Mouse (Mus musculus): ENCODE measurements around the gene Cyp2d22. TPM values are rescaled to one million over a fixed set of nuclear protein-coding genes. Genes with fewer than 3 reads are reported as not detected.
A peak's percentile ranks its signal among the peaks of the same experiment; 100 is the strongest.
"Not testable (repeated sequence)": the region's sequence is repeated elsewhere in the genome, so short reads cannot be mapped to it uniquely, and the experiment has no call there.

The Cyp2d22 gene
- polyA plus RNA-seq, 1 experiment from 2014 or later, result 10.5 TPM

DNA sequence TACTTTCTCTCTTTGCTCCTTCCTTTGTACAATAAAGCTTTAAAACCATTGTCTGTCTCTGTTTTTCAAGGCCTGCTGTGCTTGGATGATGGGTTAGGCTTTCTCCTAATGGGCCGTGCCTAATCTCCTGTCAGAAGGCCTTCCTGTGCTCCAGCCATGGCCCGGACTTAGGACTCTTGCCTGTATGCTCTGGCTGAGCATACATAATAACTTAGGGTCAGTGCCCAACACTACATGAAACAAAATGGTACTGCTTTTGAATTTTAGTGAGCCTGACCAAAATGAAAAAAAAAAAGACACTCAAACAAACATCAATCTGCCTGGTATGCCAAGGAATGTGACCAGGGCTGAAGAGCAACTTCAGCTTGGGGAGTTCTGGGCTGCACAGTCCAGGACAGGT, 21.5 kb upstream of the Cyp2d22 start:
- H3K27me3 ChIP-seq, result no peaks in the 10 kb centered on the region
- no peak overlapping the region for H3K4me2 ChIP-seq
- ATAC-seq (ENCODE audit: insufficient number of reproducible peaks, insufficient read depth, low FRiP score, low TSS enrichment, low read depth), result no peak
- 40% methylated on average over 2 of the region's 2 CpGs for WGBS
- no peak overlapping the region for H3K4me3 ChIP-seq
- no peak overlapping the region for H3K9ac ChIP-seq
- H3K36me3 ChIP-seq, result no peaks in the 10 kb centered on the region
- H3K4me1 ChIP-seq, result no peaks in the 10 kb centered on the region
- H3K9me3 ChIP-seq, result no peaks in the 10 kb centered on the region
- no peak overlapping the region for H3K27ac ChIP-seq

DNA sequence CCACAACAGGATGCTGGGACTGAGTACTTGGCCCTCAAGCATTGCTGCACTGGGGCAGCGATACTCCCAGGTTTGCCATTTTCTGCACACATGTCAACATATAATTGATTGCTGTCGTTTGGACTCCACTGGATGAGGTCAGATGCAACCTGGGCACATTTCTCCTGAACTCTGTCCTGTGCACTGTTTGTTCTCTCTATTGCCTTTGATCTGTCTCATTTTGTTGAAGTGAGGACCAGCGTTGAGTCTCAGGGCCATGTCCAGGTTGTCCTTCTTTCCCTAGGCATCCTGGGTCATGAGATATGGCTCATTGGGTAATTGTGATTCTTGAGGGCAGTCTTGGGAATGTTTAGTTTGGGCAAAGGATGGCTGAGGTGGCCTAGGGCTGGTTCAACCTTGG, 15.9 kb upstream of the Cyp2d22 start:
- WGBS, result 87% methylated on average over 3 of the region's 3 CpGs
- ATAC-seq (ENCODE audit: insufficient number of reproducible peaks, insufficient read depth, low FRiP score, low TSS enrichment, low read depth); H3K4me3 ChIP-seq: not testable (repeated sequence)

DNA sequence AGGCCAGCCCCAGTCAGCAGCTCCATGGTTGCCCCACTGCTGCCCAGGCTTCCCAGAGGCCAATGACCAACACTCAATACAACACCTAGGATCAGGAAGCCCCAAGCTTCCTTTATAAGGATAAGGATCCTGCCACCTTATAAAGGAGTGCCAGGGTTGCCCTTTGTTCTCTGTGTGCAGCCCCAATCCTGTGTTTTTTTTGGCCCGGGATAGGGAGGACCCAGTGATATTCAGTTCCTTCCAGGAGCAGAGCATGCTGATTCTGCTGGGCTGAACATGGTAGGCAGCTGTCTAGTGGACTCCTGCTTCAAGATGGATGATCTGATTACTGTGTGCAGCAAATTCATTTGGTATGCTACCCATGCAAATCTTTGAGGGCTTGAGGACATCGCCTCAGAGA, 13.9 kb upstream of the Cyp2d22 start, which contains the start of gene Cyp2d11:
Cyp2d11 (minus strand) TSS at position 101 of the 400 bp plus-strand sequence.
- not testable (repeated sequence) for H3K36me3 ChIP-seq; H3K4me1 ChIP-seq; H3K27ac ChIP-seq; H3K4me3 ChIP-seq; H3K27me3 ChIP-seq; H3K9me3 ChIP-seq; H3K4me2 ChIP-seq; H3K9ac ChIP-seq; ATAC-seq (ENCODE audit: insufficient number of reproducible peaks, insufficient read depth, low FRiP score, low TSS enrichment, low read depth)
- WGBS, result 90% methylated on average over 2 of the region's 2 CpGs

More for the DNA sequence above, 15.9 kb upstream of the Cyp2d22 start:
- H3K9me3 ChIP-seq, H3K9ac ChIP-seq, H3K4me2 ChIP-seq, H3K36me3 ChIP-seq, H3K4me1 ChIP-seq, H3K27me3 ChIP-seq, H3K27ac ChIP-seq: not testable (repeated sequence)

DNA sequence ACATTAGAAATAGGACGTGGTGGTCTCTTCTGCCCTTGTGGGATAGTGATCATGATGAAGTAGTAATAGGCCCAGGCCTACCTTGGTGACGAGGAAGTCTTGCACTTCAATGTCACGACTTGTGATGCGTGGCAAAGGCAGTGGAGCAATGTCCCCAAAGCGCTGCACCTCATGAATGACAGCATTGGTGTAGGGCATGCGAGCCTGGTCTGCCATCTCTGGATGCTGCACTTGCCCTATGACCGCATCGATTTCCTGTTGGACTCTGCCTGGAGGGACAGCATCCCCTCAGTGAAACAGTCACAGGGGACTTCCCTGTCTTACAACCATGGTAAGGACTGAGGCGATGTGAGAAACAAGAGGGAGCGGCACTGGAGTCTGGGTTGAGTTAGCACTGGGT, 9.9 kb upstream of the Cyp2d22 start:
- not testable (repeated sequence) for H3K9me3 ChIP-seq; H3K36me3 ChIP-seq; H3K27me3 ChIP-seq; H3K4me2 ChIP-seq; H3K9ac ChIP-seq; ATAC-seq (ENCODE audit: insufficient number of reproducible peaks, insufficient read depth, low FRiP score, low TSS enrichment, low read depth); H3K4me1 ChIP-seq; H3K27ac ChIP-seq; H3K4me3 ChIP-seq
- 84% methylated on average over 10 of the region's 10 CpGs for WGBS

DNA sequence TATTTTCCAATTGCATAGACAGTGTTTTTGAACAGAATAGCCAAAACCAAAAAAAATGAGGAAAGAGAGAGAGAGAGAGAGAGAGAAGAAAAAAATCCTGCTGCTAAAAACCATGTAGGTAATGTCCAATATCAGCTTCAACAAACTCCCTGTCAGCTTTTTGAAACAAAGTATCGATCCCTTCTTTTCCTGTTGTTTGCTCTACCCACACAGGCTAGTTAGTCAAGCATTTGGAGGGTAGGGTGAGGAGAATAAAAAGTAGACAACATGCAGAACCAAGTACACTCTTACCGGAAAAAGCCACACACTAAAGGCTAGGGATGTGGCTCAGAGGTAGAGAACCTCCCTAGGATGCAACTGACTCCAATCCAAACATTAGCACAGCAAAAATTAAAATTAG, 5.7 kb upstream of the Cyp2d22 start:
- no peaks in the 10 kb centered on the region for H3K36me3 ChIP-seq
- H3K4me2 ChIP-seq, result no peak overlapping the region
- no peaks in the 10 kb centered on the region for H3K9me3 ChIP-seq
- WGBS, result 89% methylated on average over 2 of the region's 2 CpGs
- H3K27me3 ChIP-seq, result no peaks in the 10 kb centered on the region
- H3K9ac ChIP-seq, result no peak overlapping the region
- no peak overlapping the region for H3K27ac ChIP-seq
- ATAC-seq (ENCODE audit: insufficient number of reproducible peaks, insufficient read depth, low FRiP score, low TSS enrichment, low read depth), result no peak
- no peak overlapping the region for H3K4me3 ChIP-seq
- peaks cover 4% of the 10 kb centered on the region for H3K4me1 ChIP-seq

DNA sequence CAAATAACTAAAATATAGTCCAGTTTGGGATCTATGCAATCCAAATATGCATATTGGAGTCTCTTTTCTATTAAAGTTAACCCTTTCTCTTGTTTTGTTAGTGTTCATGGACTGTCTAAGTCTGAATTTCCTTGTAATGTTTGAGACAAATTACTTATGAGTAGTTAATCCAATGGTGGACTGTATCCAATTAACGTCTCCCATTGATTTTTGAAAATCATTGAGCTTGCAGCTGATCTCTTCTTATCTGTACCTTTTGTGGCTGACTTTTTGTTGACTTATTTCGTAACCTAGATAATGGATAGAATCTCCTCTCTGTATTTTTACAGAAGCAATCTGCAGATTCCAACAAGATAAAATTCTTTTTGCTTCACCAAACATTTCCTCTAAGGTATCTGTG, 2.4 kb upstream of the Cyp2d22 start:
- H3K27me3 ChIP-seq, result no peaks in the 10 kb centered on the region
- WGBS, result 82% methylated on average over 2 of the region's 2 CpGs
- no peaks in the 10 kb centered on the region for H3K9me3 ChIP-seq
- ATAC-seq (ENCODE audit: insufficient number of reproducible peaks, insufficient read depth, low FRiP score, low TSS enrichment, low read depth), result no peak
- no peak overlapping the region for H3K4me3 ChIP-seq
- H3K9ac ChIP-seq, result no peak overlapping the region
- H3K4me2 ChIP-seq, result no peak overlapping the region
- no peaks in the 10 kb centered on the region for H3K36me3 ChIP-seq
- peaks cover 27% of the 10 kb centered on the region for H3K4me1 ChIP-seq
- no peak overlapping the region for H3K27ac ChIP-seq

DNA sequence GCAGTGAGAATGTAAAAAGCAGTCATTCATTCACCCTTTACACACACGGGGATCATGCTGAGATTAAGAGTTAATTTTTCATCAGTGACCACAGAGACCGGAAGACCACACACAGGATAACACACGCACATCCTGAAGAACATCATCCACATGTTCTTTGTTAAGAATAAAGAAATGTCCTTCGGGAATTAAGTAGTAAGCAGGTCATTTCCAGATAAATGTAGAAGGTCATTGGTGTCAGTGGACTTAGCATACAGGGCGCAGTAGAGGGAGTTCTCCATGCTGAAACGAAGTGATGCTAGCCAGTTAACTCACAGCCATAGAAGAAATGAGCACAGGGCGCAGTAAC, 628 bp upstream of the Cyp2d22 start:
- Histone ChIP-seq H3K4me2 (peak overlapping the region; percentile 69), H3K9me3 (no peaks in the 10 kb centered on the region), H3K27ac (peak overlapping the region; percentile 19; the same call in 1 of the 2 replicates), H3K27me3 (no peaks in the 10 kb centered on the region), H3K36me3 (no peaks in the 10 kb centered on the region), H3K9ac (peak overlapping the region; percentile 61; the same call in 1 of the 2 replicates), H3K4me3 (peak overlapping the region; percentile 56), H3K4me1 (peaks cover 34% of the 10 kb centered on the region)
- 33% methylated on average over 7 of the region's 7 CpGs for WGBS
- ATAC-seq (ENCODE audit: insufficient number of reproducible peaks, insufficient read depth, low FRiP score, low TSS enrichment, low read depth), result no peak

DNA sequence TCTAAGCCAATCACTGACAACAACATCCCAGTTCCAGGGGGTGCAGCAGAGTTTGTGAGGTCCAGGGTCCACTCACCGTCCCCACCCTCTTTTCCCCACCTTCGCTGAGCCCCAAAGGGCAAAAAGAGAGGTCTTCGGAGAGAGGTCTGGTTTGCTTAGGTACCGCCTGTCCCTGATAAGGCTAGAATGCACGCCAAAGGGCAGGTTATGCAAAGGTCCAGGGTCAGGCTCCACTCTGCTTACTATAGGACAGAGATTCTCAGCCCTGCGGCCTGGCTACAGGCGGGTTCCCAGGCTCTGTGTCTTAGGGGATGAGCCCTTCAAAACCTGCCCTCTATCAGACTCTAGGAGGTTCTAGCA, 569 bp downstream of the Cyp2d22 start:
- WGBS, result 14% methylated on average over 7 of the region's 7 CpGs
- H3K9ac ChIP-seq, result peak overlapping the region; percentile 70
- H3K4me3 ChIP-seq, result peak overlapping the region; percentile 56
- peak overlapping the region; percentile 86 for H3K27ac ChIP-seq
- ATAC-seq (ENCODE audit: insufficient number of reproducible peaks, insufficient read depth, low FRiP score, low TSS enrichment, low read depth), result no peak
- H3K36me3 ChIP-seq, result peaks cover 5% of the 10 kb centered on the region; the same call in 1 of the 2 replicates
- H3K9me3 ChIP-seq, result no peaks in the 10 kb centered on the region
- H3K4me2 ChIP-seq, result peak overlapping the region; percentile 69
- no peaks in the 10 kb centered on the region for H3K27me3 ChIP-seq
- peaks cover 34% of the 10 kb centered on the region for H3K4me1 ChIP-seq

DNA sequence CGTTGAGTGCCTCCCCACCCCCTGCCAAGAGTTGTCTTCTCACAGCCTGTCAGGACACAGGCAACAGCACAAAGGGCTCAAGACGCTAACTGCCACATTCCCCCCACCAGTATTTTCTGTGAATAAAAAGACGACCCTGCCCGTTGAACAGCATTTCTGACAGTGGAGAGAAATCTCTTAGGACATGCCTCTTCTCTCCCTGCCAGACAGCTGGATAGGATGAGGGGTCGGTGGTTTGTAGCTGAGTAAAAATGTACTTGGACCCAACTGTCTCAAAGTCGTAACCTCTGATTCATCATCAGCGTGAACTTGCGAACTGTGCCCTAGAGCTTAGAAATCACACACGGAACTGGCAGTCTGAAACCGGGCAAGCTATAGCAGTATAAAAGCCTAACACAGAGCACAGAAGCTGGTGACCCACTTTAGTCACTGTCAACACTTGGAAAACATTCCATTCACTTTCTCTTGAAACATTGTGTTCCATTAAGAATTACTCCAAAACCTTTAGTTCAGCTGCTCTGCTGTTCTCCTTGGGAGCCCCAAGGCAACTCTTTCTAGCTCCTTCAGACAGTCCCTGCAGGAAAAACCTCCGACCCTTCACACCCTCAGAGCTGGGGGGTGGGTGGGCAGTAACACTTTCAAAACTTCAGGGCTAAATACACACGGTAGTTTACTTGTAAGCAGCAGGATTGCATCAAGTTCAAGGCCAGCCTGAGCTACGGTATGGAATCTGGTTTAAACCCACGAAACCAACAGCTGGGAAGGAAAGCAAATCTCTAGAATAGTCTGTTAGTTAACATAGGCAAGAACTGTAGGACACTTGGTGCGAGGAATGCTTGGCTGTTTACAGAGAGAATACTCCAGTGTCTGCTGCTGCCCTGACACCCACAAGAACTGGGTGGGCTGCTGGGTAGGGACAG, 1.5 kb downstream of the Cyp2d22 start:
- no peaks in the 10 kb centered on the region for H3K27me3 ChIP-seq
- peak overlapping the region; percentile 44; the same call in 1 of the 2 replicates for H3K27ac ChIP-seq
- peak overlapping the region; percentile 69; the same call in 1 of the 2 replicates for H3K4me2 ChIP-seq
- WGBS, result 45% methylated on average over 15 of the region's 15 CpGs
- ATAC-seq (ENCODE audit: insufficient number of reproducible peaks, insufficient read depth, low FRiP score, low TSS enrichment, low read depth), result no peak
- H3K4me3 ChIP-seq, result no peak overlapping the region
- H3K9ac ChIP-seq, result no peak overlapping the region
- no peaks in the 10 kb centered on the region for H3K9me3 ChIP-seq
- peaks cover 10% of the 10 kb centered on the region; the same call in 1 of the 2 replicates for H3K36me3 ChIP-seq
- H3K4me1 ChIP-seq, result peaks cover 34% of the 10 kb centered on the region

DNA sequence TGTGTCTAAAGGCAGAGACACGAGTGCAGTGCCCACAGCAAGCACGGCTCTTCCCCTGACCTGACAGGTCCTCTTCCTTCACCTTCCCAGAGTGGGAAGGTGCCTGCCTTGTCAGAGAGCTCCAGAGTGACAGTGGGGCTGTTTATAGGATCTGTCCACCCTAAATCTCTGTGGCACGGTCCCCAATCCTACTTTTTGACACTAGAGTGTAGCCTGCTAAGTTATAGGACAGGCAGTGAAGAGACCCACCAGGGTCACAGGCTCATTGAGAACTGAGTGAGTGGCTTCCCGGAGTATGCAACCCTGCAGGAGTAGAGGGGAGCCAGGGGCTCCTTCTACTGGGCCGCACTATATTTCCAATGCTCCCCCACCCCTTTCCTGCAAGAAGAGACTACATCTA, 2.4 kb downstream of the Cyp2d22 start:
- peaks cover 34% of the 10 kb centered on the region for H3K4me1 ChIP-seq
- no peak overlapping the region for H3K27ac ChIP-seq
- no peak for ATAC-seq (ENCODE audit: insufficient number of reproducible peaks, insufficient read depth, low FRiP score, low TSS enrichment, low read depth)
- H3K9me3 ChIP-seq, result no peaks in the 10 kb centered on the region
- no peak overlapping the region for H3K4me2 ChIP-seq
- 80% methylated on average over 5 of the region's 5 CpGs for whole genome bisulfite sequencing
- no peaks in the 10 kb centered on the region for H3K27me3 ChIP-seq
- H3K9ac ChIP-seq, result no peak overlapping the region
- H3K36me3 ChIP-seq, result peaks cover 15% of the 10 kb centered on the region; the same call in 1 of the 2 replicates
- H3K4me3 ChIP-seq, result no peak overlapping the region

DNA sequence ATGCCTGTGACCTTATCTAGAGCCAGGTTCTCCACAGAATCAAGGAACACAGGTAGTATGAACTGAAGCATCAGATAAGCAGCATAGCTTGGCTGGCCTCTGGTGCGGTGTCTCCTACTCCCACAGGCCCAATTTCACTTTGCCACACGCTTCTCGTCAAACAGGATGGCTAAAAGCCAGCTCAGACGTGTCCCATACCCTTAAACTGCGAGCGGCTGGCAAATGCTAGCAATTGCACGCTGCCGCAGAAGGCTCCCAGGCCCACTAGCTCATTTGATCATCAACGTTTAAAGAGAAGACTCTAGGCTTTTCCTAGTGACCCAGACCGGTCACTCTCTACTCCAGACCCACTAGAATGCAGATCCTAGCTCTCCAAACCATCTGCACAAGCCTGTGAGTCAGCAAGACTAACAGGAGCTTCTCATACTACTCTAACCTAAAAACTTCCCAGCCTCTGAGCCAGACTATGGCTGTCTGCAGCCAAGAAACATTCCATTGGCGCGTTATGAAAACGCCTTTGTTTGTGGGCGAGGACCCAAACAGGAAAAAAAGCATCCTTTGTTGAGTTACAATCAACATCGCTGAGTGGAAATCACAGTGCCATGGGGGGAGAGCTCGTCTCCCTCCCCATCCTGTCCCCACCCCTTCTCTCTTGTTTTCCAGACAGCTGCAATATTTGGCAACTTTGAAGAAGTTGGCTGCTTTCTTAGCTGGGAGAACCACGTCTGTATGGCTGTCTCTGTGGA, 3.5 kb downstream of the Cyp2d22 start:
- Histone ChIP-seq H3K27me3 (no peaks in the 10 kb centered on the region), H3K4me3 (no peak overlapping the region), H3K9ac (0 out of 2 replicates have a peak overlapping the region, but pooled peaks have one; percentile 40), H3K4me1 (peaks cover 34% of the 10 kb centered on the region), H3K4me2 (no peak overlapping the region), H3K27ac (no peak overlapping the region), H3K9me3 (no peaks in the 10 kb centered on the region), H3K36me3 (peaks cover 16% of the 10 kb centered on the region; the same call in 1 of the 2 replicates)
- ATAC-seq (ENCODE audit: insufficient number of reproducible peaks, insufficient read depth, low FRiP score, low TSS enrichment, low read depth), result no peak
- 55% methylated on average over 17 of the region's 17 CpGs for WGBS

All from embryonic facial prominence, embryonic 13.5 days (tissue).